Mouse (Mus musculus) olfactory bulb, adult 2 months (tissue): Measurements from ENCODE around the gene Agtrap. TPM values are rescaled to one million over a fixed set of nuclear protein-coding genes. Genes with fewer than 3 reads are reported as not detected.
A peak's percentile ranks its signal among the peaks of the same experiment; 100 is the strongest.
"Not testable (repeated sequence)": the region's sequence is repeated elsewhere in the genome, so short reads cannot be mapped to it uniquely, and the experiment has no call there.

Experiments used
- H3K27ac ChIP-seq: fragments of 200-500 bp; 2 replicates; pipeline ENCODE4 v1.5.1; 2012; ENCODE audit warnings: low read depth, low read length; ENCODE audit not compliant: insufficient read depth
- H3K4me1 ChIP-seq: fragments of 200-500 bp; 2 replicates; pipeline ENCODE4 v1.6.1; 2012; ENCODE audit warnings: low read length; ENCODE audit not compliant: control insufficient read depth, insufficient read depth
- H3K4me3 ChIP-seq: fragments of 200-500 bp; 2 replicates; pipeline ENCODE4 v1.5.1; 2012; ENCODE audit warnings: mild to moderate bottlenecking, low read depth, low read length, moderate library complexity; ENCODE audit not compliant: insufficient read depth
- CTCF ChIP-seq: fragments of 200-500 bp; IDR thresholded peaks from 2 replicates; pipeline ENCODE4 v1.5.1; 2012; ENCODE audit warnings: low read depth, mild to moderate bottlenecking, low read length, moderate library complexity; ENCODE audit not compliant: insufficient read depth
- POLR2A ChIP-seq: fragments of 200-500 bp; IDR thresholded peaks from 2 replicates; pipeline ENCODE4 v1.6.1; 2012; ENCODE audit warnings: mild to moderate bottlenecking, low read depth, low read length, moderate library complexity; ENCODE audit not compliant: insufficient read depth
- WGBS: fragments of 180-500 bp; shearing (Covaris S2); methylation state at CpG from one replicate; pipeline ENCODE4 v1.1.7; 2018; 5-methylcytosine and 5-hydroxymethylcytosine counted together
- polyA plus RNA-seq: library from polyadenylated mRNA; stranded (reverse); fragments of >200 nt; gene quantifications from 2 replicates; pipeline ENCODE4 v1.2.4, GENCODE M21; 2012; ENCODE audit warnings: low replicate concordance; ENCODE audit not compliant: missing spikeins, insufficient read depth, insufficient read length

Gene Agtrap
- polyA plus RNA-seq, 1 experiment, result not detected

DNA sequence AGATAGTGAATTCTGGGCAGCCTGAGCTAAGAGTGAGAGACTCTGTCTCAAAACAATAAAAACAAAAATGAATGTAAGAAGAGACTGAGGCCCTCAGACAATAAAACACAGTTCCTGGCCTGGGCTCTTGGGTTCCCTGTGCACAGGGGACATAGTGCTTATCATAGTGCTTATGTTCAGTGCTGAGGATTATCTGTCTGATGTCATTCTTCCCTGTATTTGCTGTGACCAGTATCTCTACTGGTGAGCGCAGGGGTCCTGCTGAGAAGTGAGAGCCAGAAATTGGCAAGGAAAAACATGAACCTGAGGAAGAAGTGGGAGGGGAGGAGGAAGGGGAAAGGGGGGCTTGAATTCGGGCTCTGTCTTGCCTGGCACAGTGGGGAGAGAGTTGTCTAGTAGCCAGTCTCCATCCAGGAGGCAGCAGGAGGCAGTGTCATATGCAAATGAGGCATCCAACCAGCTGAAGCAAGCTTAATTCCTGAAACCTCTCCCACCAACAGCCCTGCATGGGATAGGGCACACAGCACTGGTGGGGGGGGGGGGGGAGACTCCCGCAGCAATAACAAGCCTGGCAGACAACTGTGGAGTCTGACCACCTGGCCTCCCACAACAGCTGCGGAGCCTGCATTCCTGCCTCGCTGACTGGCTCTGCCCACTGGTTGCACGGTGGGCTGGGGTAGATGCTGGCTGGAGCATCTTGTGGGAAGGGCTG, 34.3 kb upstream of the Agtrap start:
- Histone ChIP-seq H3K4me1 (peaks cover 5% of the 10 kb centered on the region; the same call in 1 of the 2 replicates), H3K4me3 (no peak overlapping the region), H3K27ac (no peak overlapping the region)
- WGBS, result 31% methylated on average over 6 of the region's 6 CpGs
- no peak for TF ChIP-seq POLR2A
- no peak for TF ChIP-seq CTCF

DNA sequence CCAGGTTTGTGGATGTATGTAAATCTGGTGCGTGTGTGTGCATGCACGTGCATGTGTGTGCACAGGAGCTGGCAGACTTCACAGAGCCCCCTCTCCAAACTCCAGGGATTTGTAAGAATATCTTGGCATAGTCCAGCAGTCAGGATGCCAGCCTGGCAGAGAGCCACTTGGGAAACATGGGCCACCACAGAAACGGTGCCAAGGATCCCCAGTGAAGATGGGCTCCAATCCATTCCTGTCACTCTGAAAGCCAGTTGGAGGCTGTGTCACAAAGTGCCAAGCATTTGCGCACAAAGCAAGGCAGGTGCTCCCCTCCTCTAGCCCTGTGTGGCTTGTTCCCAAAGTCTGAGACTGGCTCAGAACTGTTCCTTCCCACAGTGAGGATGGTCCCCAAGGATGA, 33.5 kb upstream of the Agtrap start:
- Histone ChIP-seq H3K4me3 (no peak overlapping the region), H3K4me1 (peaks cover 5% of the 10 kb centered on the region; the same call in 1 of the 2 replicates), H3K27ac (no peak overlapping the region)
- 54% methylated on average over 4 of the region's 4 CpGs for WGBS
- TF ChIP-seq POLR2A (no peak), CTCF (no peak)

DNA sequence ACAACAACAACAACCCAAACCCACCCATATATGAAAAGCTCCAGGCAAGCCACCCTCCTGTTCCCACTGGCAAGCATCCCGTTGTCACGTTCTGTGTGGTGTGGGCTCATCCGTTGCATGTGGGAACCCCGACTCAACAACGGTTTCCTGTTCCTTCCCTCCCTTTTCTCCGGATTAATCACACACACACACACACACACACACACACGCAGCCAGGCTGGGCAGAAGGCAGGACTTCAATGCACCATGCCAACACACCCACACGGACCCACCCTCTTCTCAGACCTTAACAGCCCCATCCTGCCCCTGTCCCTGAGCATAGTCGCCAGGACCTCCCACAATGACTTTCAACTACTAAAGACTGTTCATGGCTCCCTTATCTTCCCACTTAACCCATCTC, 32.7 kb upstream of the Agtrap start:
- 40% methylated on average over 9 of the region's 9 CpGs for WGBS
- H3K27ac ChIP-seq, result no peak overlapping the region

DNA sequence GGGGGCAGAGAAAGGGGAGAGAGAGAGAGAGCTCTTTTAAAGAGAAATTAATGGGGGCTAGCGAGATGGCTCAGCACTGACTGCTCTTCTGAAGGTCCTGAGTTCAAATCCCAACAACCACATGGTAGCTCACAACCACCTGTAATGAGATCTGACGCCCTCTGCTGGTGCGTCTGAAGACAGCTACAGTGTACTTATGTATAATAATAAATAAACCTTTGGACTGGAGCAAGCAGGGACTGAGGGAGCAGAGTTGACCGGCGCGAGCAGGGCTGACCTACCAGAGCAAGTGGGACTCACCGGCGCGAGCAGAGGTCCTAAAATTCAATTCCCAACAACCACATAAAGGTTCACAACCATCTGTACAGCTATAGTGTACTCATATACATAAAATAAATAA, 31.7 kb upstream of the Agtrap start:
- H3K27ac ChIP-seq, H3K4me3 ChIP-seq: not testable (repeated sequence)
- H3K4me1 ChIP-seq, result peaks cover 15% of the 10 kb centered on the region
- WGBS, result 93% methylated on average over 9 of the region's 9 CpGs

More for the DNA sequence above, 32.7 kb upstream of the Agtrap start:
- Histone ChIP-seq H3K4me1 (peaks cover 7% of the 10 kb centered on the region; the same call in 1 of the 2 replicates), H3K4me3 (no peak overlapping the region)
- TF ChIP-seq CTCF (no peak), POLR2A (no peak)

DNA sequence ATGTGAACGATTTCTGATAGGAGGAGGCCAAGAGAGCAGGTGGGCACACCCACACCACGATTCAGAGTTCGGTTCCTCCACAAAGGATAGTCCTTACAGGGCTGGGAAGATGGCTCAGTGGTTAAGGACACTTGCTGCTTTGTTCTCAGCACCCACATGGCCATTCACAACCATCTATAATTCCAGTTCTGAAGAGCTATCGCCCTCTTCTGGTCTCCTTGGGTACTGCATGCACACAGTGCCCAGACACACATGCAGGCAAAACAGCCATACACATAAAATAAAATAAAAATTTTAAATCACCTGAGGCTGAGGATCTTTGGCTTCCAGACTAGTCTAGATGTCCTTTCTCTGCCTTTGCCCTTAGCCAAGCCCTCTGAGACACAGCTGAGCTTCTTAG, 29.6 kb upstream of the Agtrap start:
- no peak for TF ChIP-seq POLR2A
- no peak for TF ChIP-seq CTCF
- peaks cover 21% of the 10 kb centered on the region for H3K4me1 ChIP-seq
- no peak overlapping the region for H3K4me3 ChIP-seq
- H3K27ac ChIP-seq, result no peak overlapping the region
- WGBS, result 77% methylated on average over 4 of the region's 4 CpGs

DNA sequence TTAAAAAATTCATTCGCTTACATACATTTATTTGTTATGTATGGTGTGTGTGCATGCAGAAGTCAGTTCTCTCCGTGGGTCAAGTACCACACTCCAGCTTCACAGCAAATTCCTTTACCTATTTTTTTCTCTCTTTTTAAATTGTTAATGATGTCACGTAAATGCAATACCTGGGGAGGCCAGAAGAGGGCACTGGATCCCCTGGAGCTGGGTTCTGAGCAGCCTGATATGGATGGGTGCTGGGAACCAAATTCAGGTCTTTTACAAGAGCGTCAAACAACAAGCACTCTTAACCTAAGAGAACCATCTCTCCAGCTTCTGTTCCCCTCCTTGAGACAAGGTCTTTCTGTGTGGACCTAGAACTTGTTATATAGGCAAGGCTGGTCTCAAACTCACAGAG, 28.8 kb upstream of the Agtrap start:
- 76% methylated on average over 4 of the region's 4 CpGs for WGBS
- no peak for TF ChIP-seq POLR2A
- no peak for TF ChIP-seq CTCF
- H3K4me3 ChIP-seq, result no peak overlapping the region
- peaks cover 19% of the 10 kb centered on the region for H3K4me1 ChIP-seq
- no peak overlapping the region for H3K27ac ChIP-seq

DNA sequence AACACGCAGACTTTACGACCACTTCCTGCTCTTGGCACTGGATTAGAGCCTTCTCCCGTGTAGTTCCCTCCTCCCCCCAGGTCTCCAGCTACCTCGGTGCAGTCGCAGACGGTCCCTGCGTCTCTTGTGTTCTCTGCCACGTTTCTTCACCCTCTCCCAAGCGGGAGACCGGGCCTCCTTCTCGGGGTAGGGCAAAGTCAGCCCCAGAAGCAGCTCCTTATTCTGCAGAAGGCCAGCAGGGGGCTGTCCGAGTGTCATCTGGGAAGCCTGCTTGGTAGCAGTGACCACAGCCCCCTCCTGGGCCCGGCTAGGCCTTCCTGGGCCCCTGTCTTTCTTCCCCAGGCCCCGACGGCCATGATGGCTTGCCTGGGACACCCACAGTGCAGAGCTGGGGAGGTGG, 27.6 kb upstream of the Agtrap start:
- 16% methylated on average over 15 of the region's 15 CpGs for WGBS
- H3K4me1 ChIP-seq, result peaks cover 16% of the 10 kb centered on the region
- peak; percentile 9; the same call in 1 of the 2 replicates for TF ChIP-seq CTCF
- TF ChIP-seq POLR2A, result no peak
- H3K4me3 ChIP-seq, result no peak overlapping the region
- no peak overlapping the region for H3K27ac ChIP-seq

DNA sequence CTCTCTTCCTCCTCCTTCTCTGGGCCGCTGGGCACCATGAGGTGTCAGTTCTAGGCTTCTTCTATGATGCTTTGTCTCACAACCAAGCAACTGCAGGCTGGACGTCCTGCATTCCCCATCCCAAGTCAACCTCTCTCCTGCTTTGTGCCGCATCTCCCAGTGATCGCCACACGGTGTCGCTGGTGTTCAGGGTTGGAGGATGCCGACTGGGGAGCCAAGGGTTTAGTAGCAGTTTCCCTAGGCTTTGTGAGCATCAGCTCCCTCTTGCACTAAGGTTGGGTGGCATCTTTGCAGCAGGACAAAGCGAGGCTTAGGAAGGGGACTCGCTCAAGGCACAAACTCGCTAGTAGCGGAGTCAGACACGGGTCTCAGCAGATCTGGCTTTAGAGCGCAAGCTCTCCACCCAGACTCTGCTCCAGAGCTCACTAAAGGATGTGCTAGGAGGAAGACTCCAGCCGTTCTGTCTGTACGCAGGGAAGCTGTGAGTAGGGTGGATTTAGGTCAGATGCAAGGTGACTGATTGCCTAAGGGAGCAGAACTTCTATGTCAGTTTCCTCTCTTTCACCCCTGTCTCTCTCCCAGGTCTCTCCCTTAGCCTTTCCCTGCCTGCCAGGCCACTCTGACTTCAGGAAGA, 27.0 kb upstream of the Agtrap start:
- H3K27ac ChIP-seq, result no peak overlapping the region
- peaks cover 16% of the 10 kb centered on the region for H3K4me1 ChIP-seq
- no peak for TF ChIP-seq POLR2A
- TF ChIP-seq CTCF, result peak; percentile 92
- no peak overlapping the region for H3K4me3 ChIP-seq
- whole genome bisulfite sequencing, result 5% methylated on average over 15 of the region's 15 CpGs

DNA sequence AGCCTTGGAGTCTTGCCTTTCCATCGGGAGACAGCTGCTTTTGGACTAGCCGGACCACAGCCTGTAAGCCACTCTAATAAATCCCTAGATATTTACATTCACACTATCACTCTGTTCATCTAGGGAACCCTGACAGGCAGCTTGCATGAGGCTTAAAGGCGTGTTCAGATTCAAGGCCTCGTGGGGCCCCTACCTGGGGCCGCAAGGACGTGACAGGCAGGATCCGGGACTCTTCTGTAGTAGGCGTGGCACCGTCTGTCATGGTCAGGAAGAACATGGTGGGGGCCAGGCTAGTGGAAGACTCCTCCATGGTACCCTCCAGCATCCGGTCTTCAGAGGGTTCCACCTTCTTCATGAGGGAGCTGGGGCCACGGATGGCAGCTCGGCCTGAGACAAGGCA, 24.7 kb upstream of the Agtrap start:
- Histone ChIP-seq H3K27ac (no peak overlapping the region), H3K4me3 (no peak overlapping the region), H3K4me1 (peaks cover 32% of the 10 kb centered on the region)
- TF ChIP-seq CTCF (no peak), POLR2A (no peak)
- WGBS, result 87% methylated on average over 12 of the region's 12 CpGs
